Mouse (Mus musculus): ENCODE measurements around the gene Acacb.
A peak's percentile ranks its signal among the peaks of the same experiment; 100 is the strongest.

The Acacb gene

DNA sequence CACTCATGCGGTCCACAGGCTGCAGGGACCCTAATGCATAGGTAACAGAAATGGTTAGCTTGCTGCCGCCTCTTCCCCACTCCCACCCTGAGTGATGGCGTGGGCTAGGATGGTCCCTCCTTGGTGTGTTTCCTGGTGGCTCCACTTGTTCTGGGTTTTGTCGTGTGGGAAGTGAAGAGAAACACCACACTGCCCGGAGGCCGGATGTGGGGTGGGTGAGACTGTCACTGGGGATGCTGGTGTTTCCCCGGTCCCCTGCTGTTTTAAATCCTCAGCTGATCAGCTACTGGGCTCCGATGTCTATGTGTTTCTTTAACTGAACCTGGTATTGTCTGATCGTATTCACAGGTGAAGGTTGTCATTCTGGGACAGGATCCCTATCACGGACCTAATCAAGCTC, 10.8 kb upstream of the Acacb start:
- DNase-seq (ENCODE audit: low spot score): no peak

DNA sequence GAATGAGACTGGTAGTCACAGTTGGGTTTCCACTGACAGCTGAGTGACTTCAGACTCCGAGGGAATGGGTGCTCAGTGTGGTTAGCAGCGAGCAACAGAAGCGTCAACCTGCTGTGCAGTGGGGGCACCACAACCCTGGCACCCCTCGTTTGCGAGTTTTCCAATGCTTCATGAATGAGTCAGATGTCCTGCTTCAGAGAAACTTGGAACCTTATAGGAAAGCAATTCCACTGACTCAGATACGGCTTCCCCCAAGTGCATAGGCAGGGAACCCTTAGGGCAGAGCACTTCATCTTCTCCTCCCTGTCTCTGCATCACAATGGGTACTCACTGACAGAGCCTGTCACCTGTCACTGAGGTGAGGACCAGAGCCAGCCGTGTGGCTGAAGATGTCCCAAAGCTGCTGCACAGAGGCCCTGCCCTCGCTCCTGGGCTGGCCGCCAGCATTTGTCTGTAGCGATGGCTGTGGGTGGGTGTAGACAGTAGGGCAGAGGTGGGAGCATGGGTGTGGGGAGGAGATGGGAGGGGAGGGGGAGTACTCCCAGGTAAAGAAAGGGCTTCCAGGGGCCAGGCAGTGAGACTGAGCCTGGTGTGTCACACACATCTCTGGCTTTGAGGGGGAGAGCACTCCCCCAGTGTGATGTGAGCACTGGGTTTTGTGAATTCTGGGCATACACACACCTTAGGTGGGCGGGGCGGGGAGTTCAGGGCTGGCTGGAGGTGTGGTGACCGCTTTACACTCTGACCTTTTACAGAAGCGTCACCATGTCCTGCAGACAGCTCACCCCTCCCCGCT, 8.7 kb upstream of the Acacb start:
- DNase-seq (ENCODE audit: low spot score): no peak

DNA sequence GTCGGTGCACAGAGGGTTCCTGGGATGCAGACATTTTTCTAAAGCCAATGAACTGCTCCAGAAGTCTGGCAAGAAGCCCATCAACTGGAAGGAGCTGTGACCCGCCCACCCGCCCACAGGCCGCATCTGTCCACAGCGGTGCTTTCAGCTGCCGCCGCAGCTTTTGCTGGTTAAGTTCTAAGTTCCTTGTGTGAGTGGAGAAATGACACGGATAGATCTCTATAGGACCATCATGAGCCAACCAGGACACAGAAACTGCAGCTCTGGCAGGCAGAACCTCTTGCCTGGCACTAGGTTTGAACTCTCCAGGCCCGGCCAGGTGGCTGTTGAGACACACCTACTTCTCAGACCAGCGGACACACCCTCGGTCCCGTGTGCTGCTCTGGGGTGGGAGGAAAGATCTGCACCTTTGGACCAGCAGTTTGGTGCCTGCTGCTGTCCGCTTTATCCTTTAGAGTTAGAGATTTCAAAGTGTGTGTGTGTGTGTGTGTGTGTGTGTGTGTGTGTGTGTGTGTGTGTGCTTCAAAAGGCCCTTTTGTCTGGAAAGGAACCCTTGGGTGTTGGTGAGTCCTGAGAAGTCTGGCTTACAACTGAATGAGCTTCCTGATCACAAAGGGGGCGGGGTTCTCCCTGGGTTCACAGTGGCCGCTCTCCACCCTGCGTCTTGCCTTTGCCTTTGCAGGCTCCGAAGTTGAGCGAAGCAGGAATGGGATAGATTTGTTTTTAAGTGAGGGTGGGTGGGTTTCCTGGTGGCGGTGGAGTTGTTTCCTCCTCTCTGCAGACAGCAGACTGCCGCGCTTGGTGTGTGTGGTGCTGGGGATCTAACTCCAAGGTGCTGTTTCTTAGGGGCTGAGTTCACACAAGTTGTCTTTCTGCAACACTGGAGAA, 7.8 kb upstream of the Acacb start:
- DNase-seq (ENCODE audit: low spot score): no peak

DNA sequence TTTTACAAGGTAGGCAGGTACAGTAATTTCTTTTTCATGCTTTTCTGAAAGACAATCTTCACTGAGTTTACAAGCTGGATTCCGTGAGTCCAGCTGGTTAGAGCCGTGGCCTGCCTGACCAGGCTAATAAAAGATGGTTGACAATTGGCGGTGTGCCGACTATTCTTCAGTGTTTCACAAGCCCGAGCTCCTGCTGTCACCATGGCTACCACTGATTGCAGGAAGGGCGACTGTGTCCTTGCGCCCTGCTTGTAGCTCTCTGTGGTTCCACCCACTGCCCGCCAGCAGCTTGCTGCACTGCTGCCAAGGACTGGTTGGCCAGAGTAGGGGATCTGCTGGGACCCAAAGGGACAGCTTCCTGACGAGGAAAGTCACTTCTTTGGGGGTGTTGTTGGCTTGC, 7.2 kb upstream of the Acacb start:
- DNase-seq (ENCODE audit: low spot score): peak; percentile 85

DNA sequence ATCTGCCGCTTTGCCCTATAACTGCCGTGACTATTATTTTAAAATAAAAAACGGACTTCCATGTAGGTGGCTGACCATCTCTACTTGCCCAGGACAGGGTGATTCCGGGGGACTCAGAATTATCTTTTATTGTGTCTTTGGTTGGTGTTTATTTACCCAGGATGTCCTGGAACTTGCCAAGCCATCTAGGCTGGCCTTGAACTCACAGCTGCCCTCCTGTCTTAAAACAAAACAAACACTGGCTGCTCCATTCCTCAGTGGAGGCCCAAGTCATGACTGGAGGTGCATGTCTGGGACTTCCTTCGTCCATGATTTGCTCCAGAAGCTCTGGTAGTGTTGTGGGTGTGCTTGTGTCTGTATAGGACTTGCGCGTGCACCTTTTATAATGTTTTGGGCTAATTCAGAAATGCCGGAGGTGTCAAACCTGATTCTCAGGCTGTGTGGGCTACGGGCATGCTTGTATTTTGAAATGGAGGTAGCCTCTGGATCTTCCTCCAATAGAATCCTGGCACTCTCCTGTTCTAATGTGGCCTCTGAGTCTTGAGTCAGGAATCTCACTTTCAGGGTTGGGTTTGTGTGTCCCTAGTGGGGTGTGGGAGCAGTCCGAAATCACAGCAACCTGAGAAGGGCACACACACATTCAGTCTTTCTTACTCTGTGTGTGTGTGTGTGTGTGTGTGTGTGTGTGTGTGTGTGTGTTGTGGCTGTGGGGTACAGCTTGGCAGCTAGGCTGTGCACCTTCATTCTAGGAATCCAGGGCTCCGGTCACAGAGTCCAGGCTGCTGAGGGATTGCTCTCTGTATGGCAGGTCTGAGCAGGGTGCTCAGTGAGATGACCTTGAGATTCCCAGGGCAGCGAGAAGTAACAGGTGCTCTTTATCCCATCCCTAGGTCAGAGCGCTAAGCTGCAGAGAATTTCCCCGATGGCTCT, 973 bp downstream of the Acacb start:
- DNase-seq (ENCODE audit: low spot score): no peak

DNA sequence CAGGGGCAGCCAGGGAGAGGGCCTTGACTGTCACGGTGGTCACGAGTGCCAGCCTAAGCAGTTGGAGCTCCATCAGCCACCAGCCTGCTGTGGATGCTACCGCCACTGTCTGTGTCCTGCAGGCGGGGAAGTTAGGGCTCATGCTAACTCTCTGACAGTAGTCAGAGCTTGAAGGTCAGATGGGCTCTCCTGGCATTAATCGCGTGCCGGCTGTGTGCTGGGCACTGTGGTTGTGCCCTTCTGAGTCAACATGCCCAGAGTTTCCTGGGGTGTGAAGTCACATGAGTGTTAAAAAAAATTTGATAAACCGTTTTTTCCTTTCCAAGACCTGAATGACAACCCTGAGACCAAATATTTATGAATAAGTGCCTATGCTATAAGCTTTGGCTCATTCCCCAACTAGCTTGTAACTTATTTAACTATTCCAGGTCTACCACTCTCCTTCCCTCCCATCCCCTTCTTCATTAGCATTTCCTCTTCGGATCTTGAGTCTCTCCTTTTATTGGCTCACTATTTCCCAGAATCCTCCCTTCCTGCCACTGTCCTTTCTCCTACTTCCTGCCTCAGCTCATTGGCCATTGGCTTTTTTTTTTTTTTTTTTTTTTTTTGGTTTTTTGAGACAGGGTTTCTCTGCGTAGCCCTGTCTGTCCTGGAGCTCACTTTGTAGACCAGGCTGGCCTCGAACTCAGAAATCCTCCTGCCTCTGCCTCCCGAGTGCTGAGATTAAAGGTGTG, 6.2 kb downstream of the Acacb start:
- DNase-seq (ENCODE audit: low spot score): no peak

DNA sequence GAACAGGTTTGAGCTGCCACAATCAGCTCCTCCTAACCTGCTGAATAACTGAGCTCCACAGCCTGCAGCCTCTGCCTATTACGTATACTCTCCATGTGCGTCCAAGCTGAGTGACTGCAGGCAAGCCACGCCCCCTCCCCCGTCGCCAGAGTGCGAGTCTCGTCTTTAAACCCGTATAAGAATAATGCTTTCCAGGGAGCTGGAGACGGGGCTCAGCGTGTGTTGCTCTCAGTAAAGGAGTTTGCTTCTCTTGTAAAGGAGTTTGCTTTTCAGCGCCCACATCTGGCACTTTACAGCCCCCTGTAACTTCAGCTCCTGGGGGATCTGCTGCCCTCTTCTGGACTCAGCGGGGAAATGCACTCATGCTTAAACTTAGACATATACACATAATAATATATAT, 7.2 kb downstream of the Acacb start:
- no peak for DNase-seq (ENCODE audit: low spot score)

DNA sequence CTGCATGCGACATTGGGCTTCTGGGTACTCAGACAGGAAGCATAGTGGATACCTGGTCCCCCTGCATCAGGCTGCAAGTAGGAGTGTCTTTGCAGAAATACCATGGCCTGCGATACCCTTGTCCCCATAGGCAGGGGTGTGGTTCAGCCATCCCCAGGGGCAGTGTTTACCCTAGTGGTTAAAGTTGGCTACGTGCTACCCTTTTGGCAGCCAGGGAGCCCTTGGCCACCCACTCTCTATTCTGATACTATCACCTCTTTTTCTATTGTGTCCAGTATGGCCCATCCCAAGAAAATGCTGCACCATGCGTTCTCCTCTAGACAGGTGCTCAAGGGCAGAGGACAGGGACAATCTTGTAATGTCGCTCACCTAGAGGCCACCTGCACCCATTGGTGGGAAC, 8.4 kb downstream of the Acacb start:
- no peak for DNase-seq (ENCODE audit: low spot score)

DNA sequence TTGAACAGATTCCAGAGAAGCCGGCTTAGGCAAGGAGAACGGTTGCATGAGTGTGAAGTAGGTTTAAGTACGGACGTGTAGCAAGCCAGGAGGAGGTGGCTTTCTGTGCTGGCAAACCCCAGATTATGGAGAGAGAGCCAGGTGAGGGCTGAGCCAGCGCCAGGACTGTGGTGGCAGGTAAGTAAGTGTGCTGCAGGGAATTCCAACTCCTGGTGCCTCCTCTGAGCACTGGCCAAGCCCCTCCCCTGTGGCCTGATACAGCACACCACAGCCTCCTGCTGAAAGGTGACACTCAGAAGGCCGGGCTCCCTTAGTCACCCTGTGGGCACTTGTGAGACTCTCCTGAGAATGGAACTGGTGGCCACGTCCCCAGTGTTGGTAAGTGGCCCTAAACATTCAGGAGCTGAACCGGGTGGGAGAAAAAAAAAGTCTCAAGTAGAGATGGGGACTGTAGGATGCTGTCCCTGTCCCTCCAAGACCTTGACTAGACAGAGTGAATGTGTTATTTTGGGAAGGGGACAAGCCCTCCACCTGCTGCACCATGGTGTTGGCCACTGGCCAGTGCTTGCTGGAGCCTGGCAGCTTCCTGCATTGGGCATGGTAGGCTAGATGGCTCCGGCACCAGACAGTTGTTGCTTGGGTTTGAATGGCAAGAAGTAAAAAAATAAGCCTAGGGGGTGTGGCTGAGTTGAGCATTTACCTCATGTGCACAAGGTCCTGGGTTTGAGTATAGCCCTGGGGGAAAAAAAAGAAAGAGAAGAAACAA, 9.0 kb downstream of the Acacb start:
- no peak for DNase-seq (ENCODE audit: low spot score)

DNA sequence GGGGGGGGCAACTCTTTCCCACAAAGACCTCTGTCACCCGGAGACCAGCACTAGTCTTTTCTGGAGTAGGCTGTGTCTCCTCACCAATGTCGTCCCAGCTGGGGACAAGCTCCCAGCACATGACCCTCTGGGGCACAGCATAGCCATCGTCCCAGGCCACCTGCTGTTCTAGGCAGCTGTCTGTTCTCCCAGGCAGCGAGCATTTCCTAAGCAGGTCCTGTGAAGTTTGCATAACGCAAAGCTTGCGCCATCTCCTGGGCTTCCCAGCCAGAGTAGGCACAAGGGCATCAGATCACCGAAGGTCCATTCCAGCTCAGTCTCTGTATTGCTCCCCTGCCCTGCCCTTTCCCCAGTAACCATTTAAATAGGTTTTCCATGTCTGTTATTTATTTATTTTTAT, 10.9 kb downstream of the Acacb start:
- DNase-seq (ENCODE audit: low spot score): no peak

DNA sequence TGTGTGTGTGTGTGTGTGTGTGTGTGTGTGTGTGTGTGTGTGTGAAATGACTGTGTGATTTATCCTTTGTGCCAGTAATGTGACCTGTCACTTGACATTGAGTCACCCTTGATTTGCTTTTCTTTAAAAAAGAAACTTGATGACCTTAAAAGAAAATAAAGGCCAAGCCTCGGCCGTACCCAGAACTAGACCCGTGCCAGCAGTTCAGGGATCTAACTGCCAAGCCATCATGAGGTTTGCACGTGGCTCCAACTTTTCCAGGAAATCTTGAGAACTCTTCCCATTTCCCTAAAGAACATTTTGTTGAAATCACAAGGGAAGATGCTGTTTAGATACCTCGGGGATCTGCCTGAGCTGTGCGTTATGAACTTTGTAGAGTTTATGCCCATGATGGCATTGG, 15.1 kb downstream of the Acacb start:
- DNase-seq (ENCODE audit: low spot score): no peak

DNA sequence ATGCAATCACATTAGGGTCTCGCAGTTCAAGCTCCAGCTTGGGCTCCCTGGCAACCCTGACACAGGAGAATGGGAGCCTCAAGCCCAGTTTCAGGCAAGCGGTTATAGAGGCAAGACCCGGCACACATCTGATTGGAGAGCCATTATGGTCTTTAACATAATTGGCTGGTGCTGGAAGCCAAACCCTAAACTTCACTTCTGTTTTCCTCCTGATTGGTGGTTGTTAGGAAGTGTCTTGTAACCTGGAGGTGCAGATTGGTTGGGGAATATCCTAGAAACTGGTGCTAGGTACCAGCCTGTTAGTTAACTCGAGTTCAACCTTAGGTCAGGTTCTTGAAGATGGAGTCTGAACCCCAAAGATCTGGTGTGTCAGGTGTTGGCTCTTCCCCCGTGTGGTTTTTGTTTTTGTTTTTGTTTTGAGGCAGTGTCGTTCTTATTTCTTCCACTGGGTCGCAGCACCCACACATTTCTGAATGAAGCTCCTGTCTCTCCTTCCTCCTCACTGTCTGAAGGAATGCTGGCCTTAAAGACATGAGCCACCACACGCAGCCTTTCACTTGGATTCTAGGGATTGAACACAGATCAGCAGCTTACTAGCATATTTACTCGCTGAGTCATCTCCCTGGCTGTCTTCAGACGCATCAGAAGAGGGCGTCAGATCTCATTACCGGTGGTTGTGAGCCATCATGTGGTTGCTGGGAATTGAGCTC, 15.9 kb downstream of the Acacb start:
- DNase-seq (ENCODE audit: low spot score): no peak

DNA sequence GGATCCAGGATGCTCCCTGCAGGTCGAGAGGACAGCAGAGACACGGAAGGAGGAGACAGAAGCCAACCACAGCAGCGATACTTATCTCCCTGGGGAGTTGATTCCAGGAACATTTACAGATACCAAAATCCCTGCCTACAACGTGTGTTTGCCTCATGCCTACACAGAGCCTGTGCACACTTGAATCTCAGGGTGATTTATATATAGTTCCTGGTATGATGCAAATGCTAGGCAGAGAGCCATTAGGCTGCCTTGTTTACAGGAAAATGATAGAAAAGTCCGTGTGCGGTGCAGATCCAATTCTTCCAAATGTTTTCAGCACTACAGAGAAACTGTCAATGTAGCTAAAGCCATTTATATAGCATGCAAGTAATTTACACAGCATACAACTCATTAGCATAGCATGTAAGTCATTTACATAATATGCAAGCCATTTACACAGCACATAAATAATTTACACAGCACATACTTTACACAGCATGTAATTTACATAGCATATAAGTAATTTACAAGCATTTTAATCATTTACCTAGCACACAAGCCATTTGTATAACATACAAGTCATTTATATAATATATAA, 16.9 kb downstream of the Acacb start:
- DNase-seq (ENCODE audit: low spot score): no peak

DNA sequence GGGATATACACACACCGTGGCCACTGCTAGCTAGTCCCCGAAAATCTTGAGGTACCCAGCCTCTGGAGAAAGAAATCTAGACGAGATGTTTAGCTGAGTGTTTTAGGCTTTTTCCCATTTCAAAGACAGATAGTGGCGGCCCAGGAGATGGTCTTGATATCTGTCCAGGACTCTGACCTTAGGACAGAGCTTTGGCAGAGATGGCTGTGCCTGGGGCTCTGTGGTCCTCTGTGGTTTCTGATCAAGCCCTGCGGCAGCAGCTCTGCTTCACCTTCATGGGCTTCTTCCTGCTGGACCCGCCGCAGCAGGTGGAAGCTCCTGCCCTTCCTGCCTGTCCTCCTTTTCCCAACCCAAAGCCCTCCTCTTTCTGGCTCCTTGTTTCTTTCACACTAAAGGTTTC, 24.0 kb downstream of the Acacb start:
- DNase-seq (ENCODE audit: low spot score): no peak

DNA sequence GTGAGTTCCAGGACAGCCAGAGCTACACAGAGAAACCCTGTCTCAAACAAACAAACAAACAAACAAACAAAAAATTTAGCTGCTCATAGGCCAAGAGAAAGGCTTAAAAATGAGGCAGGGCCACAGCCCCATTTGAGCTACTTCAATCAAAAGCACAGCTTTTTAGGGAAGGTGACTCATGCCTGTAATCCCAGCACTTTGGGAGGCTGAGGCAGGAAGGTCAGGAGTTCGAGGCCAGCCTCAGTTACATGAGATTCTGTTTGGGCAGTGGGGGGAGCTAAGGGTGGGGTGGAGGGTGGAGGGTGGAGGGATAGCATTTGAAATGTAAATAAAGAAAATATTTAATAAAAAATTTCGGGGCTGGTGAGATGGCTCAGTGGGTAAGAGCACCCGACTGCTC, 26.6 kb downstream of the Acacb start:
- no peak for DNase-seq (ENCODE audit: low spot score)

DNA sequence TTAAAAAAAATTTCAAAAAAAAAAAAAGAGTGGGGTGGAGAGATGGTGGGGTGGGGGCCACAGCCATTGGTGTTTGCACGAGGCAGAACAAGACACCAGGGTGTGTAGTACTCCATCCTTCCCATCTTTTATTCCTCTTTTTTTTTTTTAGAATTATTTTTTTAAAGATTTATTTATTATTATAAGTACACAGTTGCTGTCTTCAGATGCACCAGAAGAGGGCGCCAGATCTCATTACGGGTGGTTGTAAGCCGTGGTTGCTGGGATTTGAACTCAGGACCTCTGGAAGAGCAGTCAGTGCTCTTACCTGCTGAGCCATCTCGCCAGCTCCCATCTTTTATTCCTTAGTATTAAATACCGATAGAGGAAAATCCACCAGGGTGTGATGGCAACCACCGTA, 27.1 kb downstream of the Acacb start:
- DNase-seq (ENCODE audit: low spot score): no peak

DNA sequence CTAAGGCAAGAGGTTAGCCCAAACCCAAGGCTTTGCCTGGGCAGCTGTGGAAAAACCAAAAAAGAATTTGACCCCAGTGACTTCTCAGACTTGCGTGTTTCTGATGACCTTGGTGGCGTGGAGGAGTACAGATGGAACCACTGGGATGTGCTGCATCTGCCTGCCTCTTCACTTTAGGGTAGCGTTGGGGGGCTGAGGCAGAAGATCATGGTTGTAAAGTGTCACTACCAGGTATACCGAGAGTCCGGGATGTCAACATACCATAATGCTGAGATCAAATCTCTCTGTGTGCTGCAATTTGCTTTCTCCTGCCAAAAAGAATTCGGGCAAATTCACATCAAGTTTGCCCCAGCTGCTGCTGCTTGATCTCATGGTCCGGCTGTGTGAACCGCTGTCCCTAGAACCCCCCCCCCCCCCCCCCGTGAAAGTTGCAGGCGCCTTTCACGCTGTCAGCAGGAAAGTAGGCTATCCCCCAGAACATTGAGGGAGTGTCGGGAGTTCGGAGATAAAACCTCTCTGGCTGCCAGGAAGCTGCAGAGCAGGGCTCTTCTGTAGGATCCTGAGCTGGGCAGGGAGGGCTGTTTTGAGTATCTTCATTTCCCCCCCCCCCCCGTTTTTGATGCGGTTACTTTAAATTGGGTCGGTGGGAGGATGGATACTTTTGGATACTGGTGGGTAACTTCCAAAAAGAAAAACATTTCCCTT, 27.7 kb downstream of the Acacb start:
- DNase-seq (ENCODE audit: low spot score): no peak

DNA sequence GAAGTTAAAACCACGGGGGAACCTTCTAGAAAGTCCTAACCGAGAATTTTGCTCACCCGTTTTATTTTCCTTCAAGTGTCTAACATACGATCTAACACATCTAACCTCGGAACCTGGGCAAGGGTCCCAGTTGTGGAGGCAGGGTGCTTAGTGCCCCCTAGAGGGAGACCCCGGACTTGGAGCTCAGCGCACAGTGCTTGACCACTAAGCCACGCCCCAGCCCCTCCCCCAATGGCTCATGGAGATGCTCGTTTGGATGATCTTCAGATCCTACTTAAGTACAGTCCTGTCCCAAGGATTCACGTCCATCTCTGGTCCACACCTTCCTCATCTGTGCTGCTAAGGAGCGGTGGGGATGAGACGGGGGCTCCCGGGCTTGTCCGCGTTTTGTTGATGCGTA, 28.3 kb downstream of the Acacb start:
- peak; percentile 70 for DNase-seq (ENCODE audit: low spot score)

DNA sequence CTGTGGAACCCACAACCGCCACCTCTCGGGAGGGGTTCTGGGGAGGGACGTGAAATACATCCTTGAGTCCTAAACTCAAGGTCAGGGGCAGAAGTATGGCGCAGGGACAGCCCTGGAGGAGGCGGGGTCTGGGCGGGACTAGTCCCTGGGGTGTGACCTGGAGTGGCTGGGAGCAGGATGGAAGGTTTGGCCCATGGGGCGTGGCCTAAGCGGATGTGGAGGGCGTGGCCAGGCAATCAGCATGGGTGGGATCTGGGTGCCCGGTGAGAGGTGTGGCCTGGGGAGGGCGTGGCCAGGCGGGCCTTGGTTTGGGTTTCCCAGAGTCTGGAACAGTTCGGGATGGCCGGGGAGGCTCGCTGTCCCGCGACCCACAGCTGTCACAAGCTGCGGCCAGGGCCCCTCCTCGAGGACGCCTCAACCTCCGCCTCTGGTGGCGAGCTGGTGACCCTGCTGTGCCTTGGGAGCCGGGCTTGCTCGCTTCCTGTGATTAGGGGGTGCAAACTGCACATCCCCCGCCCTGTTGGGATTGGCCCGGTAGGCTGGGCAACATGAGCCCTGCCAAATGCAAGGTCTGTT, 29.3 kb downstream of the Acacb start:
- DNase-seq (ENCODE audit: low spot score): peak; percentile 95
